In genomic region chr11:54065106-54065914, GRCm38 (mm10) we compare ENCODE assay signal across 15 mouse cellular contexts. TPM values are rescaled to one million over a fixed set of nuclear protein-coding genes. Genes with fewer than 3 reads are reported as not detected.
"Had no signal": no experiment of that assay in that cellular context is flagged by ENCODE, and none has a peak within 500 bp of the region (broad histone marks: within the 10 kb centered on the region; RNA-seq: fewer than 3 reads in every experiment).

No protein-coding gene starts in this region.

- H3K27me3 ChIP-seq: limb, embryonic 15.5 days had no signal

- H3K36me3 ChIP-seq: limb, embryonic 15.5 days; liver, embryonic 12.5 days; midbrain, embryonic 10.5 days; neural tube, embryonic 13.5 days had no signal

- DNase-seq: kidney, adult 9 months; kidney, postnatal 36 days; left cerebral cortex, postnatal 4 days; lung, embryonic 14.5 days; lung, postnatal 10 days; lung, postnatal 4 days; midbrain, embryonic 14.5 days; right cerebral cortex, adult 18-20 months; right cerebral cortex, postnatal 25 days had no signal

- H3K4me3 ChIP-seq: limb, embryonic 15.5 days; liver, embryonic 12.5 days; midbrain, embryonic 10.5 days; neural tube, embryonic 13.5 days had no signal

- H3K9me3 ChIP-seq: limb, embryonic 15.5 days; liver, embryonic 12.5 days; midbrain, embryonic 10.5 days; neural tube, embryonic 13.5 days had no signal

- H3K27ac ChIP-seq: kidney, postnatal 0 days; limb, embryonic 15.5 days; liver, embryonic 12.5 days; midbrain, embryonic 10.5 days; neural tube, embryonic 13.5 days had no signal

RNA-seq across cellular contexts. Expression of gene P4ha2, which starts 34.6 kb away (rescaled TPM):
- total RNA-seq: megakaryocyte, adult 5-6 weeks had no signal
